Mouse (Mus musculus): ENCODE data around the gene 9530077C05Rik. TPM values are rescaled to one million over a fixed set of nuclear protein-coding genes. Genes with fewer than 3 reads are reported as not detected.

9530077C05Rik gene
- polyA plus RNA-seq, 1 experiment from 2014 or later = 5.8 TPM

GRCm38 (mm10) chr9:22475424-22475868 is 64.1 kb downstream of the 9530077C05Rik start, which contains the start of gene Bbs9:
TSS of gene Bbs9 (plus strand) at chr9:22475715.
- peak; percentile 99 for ATAC-seq (ENCODE audit: low FRiP score, low TSS enrichment)
- WGBS = under 1% methylated on average over 25 of the region's 25 CpGs
- Histone ChIP-seq H3K9me3 (ENCODE audit: control insufficient read depth, low read length) (no peaks in the 10 kb centered on the region), H3K36me3 (ENCODE audit: control insufficient read depth, insufficient read depth, low read length) (no peaks in the 10 kb centered on the region), H3K4me1 (ENCODE audit: control insufficient read depth, insufficient read depth, low read length) (peaks cover 3% of the 10 kb centered on the region; the same call in 1 of the 2 replicates), H3K4me3 (ENCODE audit: low read length) (peak within 1 kb of the TSS; percentile 71), H3K9ac (ENCODE audit: low read depth, low read length) (peak within 1 kb of the TSS; percentile 65), H3K27ac (ENCODE audit: low read depth, low read length) (no peak within 1 kb of the TSS), H3K4me2 (replicated peaks; ENCODE audit: low read depth, low read length) (peak within 1 kb of the TSS; percentile 93), H3K27me3 (ENCODE audit: control insufficient read depth, insufficient read depth, low read length) (no peaks in the 10 kb centered on the region)

- Histone ChIP-seq H3K27ac (ENCODE audit: low read depth, low read length) (no peak overlapping the region), H3K9me3 (ENCODE audit: control insufficient read depth, low read length) (no peaks in the 10 kb centered on the region), H3K36me3 (ENCODE audit: control insufficient read depth, insufficient read depth, low read length) (no peaks in the 10 kb centered on the region), H3K9ac (ENCODE audit: low read depth, low read length) (peak overlapping the region; percentile 65; the same call in 1 of the 2 replicates), H3K4me3 (ENCODE audit: low read length) (peak overlapping the region; percentile 71), H3K4me1 (ENCODE audit: control insufficient read depth, insufficient read depth, low read length) (peaks cover 3% of the 10 kb centered on the region; the same call in 1 of the 2 replicates), H3K27me3 (ENCODE audit: control insufficient read depth, insufficient read depth, low read length) (no peaks in the 10 kb centered on the region), H3K4me2 (replicated peaks; ENCODE audit: low read depth, low read length) (peak overlapping the region; percentile 93)
- ATAC-seq (ENCODE audit: low FRiP score, low TSS enrichment) = no peak
- WGBS = 6% methylated on average over 10 of the region's 10 CpGs
These were observed 65.0 kb downstream of the 9530077C05Rik start for GRCm38 (mm10) chr9:22476265-22476664.

- Histone ChIP-seq H3K4me3 (ENCODE audit: low read length) (no peak overlapping the region), H3K4me2 (replicated peaks; ENCODE audit: low read depth, low read length) (no peak overlapping the region), H3K27me3 (ENCODE audit: control insufficient read depth, insufficient read depth, low read length) (no peaks in the 10 kb centered on the region), H3K4me1 (ENCODE audit: control insufficient read depth, insufficient read depth, low read length) (peaks cover 3% of the 10 kb centered on the region; the same call in 1 of the 2 replicates), H3K27ac (ENCODE audit: low read depth, low read length) (no peak overlapping the region), H3K36me3 (ENCODE audit: control insufficient read depth, insufficient read depth, low read length) (no peaks in the 10 kb centered on the region), H3K9me3 (ENCODE audit: control insufficient read depth, low read length) (no peaks in the 10 kb centered on the region), H3K9ac (ENCODE audit: low read depth, low read length) (no peak overlapping the region)
- no peak for ATAC-seq (ENCODE audit: low FRiP score, low TSS enrichment)
- WGBS = 95% methylated on average over 8 of the region's 8 CpGs
These were observed 67.6 kb downstream of the 9530077C05Rik start for GRCm38 (mm10) chr9:22478946-22479345.

GRCm38 (mm10) chr9:22483866-22484561 is 72.7 kb downstream of the 9530077C05Rik start:
- H3K27me3 ChIP-seq (ENCODE audit: control insufficient read depth, insufficient read depth, low read length) = no peaks in the 10 kb centered on the region
- H3K4me3 ChIP-seq (ENCODE audit: low read length) = no peak overlapping the region
- WGBS = 94% methylated on average over 8 of the region's 8 CpGs
- H3K4me2 ChIP-seq (replicated peaks; ENCODE audit: low read depth, low read length) = no peak overlapping the region
- no peaks in the 10 kb centered on the region for H3K4me1 ChIP-seq (ENCODE audit: control insufficient read depth, insufficient read depth, low read length)
- no peaks in the 10 kb centered on the region for H3K36me3 ChIP-seq (ENCODE audit: control insufficient read depth, insufficient read depth, low read length)
- ATAC-seq (ENCODE audit: low FRiP score, low TSS enrichment) = no peak
- H3K27ac ChIP-seq (ENCODE audit: low read depth, low read length) = no peak overlapping the region
- no peak overlapping the region for H3K9ac ChIP-seq (ENCODE audit: low read depth, low read length)
- no peaks in the 10 kb centered on the region for H3K9me3 ChIP-seq (ENCODE audit: control insufficient read depth, low read length)

- WGBS = 90% methylated on average over 12 of the region's 12 CpGs
- Histone ChIP-seq H3K36me3 (ENCODE audit: control insufficient read depth, insufficient read depth, low read length) (no peaks in the 10 kb centered on the region), H3K4me1 (ENCODE audit: control insufficient read depth, insufficient read depth, low read length) (no peaks in the 10 kb centered on the region), H3K27me3 (ENCODE audit: control insufficient read depth, insufficient read depth, low read length) (no peaks in the 10 kb centered on the region), H3K9ac (ENCODE audit: low read depth, low read length) (no peak overlapping the region), H3K4me2 (replicated peaks; ENCODE audit: low read depth, low read length) (no peak overlapping the region), H3K9me3 (ENCODE audit: control insufficient read depth, low read length) (no peaks in the 10 kb centered on the region), H3K27ac (ENCODE audit: low read depth, low read length) (no peak overlapping the region), H3K4me3 (ENCODE audit: low read length) (no peak overlapping the region)
- ATAC-seq (ENCODE audit: low FRiP score, low TSS enrichment) = no peak
These were observed 73.4 kb downstream of the 9530077C05Rik start for GRCm38 (mm10) chr9:22484562-22485308.

GRCm38 (mm10) chr9:22486211-22486610 is 74.9 kb downstream of the 9530077C05Rik start:
- no peak overlapping the region for H3K9ac ChIP-seq (ENCODE audit: low read depth, low read length)
- H3K9me3 ChIP-seq (ENCODE audit: control insufficient read depth, low read length) = no peaks in the 10 kb centered on the region
- WGBS = 88% methylated on average over 7 of the region's 7 CpGs
- no peak overlapping the region for H3K4me2 ChIP-seq (replicated peaks; ENCODE audit: low read depth, low read length)
- no peaks in the 10 kb centered on the region for H3K27me3 ChIP-seq (ENCODE audit: control insufficient read depth, insufficient read depth, low read length)
- no peaks in the 10 kb centered on the region for H3K36me3 ChIP-seq (ENCODE audit: control insufficient read depth, insufficient read depth, low read length)
- ATAC-seq (ENCODE audit: low FRiP score, low TSS enrichment) = no peak
- no peaks in the 10 kb centered on the region for H3K4me1 ChIP-seq (ENCODE audit: control insufficient read depth, insufficient read depth, low read length)
- no peak overlapping the region for H3K4me3 ChIP-seq (ENCODE audit: low read length)
- no peak overlapping the region for H3K27ac ChIP-seq (ENCODE audit: low read depth, low read length)

- Histone ChIP-seq H3K27ac (ENCODE audit: low read depth, low read length) (no peak overlapping the region), H3K27me3 (ENCODE audit: control insufficient read depth, insufficient read depth, low read length) (no peaks in the 10 kb centered on the region), H3K9ac (ENCODE audit: low read depth, low read length) (no peak overlapping the region), H3K9me3 (ENCODE audit: control insufficient read depth, low read length) (no peaks in the 10 kb centered on the region), H3K4me3 (ENCODE audit: low read length) (no peak overlapping the region), H3K4me1 (ENCODE audit: control insufficient read depth, insufficient read depth, low read length) (no peaks in the 10 kb centered on the region), H3K36me3 (ENCODE audit: control insufficient read depth, insufficient read depth, low read length) (no peaks in the 10 kb centered on the region), H3K4me2 (replicated peaks; ENCODE audit: low read depth, low read length) (no peak overlapping the region)
- 69% methylated on average over 9 of the region's 9 CpGs for WGBS
- no peak for ATAC-seq (ENCODE audit: low FRiP score, low TSS enrichment)
These were observed 77.7 kb downstream of the 9530077C05Rik start for GRCm38 (mm10) chr9:22488963-22489362.

All from kidney, embryonic 14.5 days (tissue).